Mouse (Mus musculus) hindbrain, embryonic 10.5 days (tissue): ENCODE measurements around the gene Fcrlb. TPM values are rescaled to one million over a fixed set of nuclear protein-coding genes. Genes with fewer than 3 reads are reported as not detected.

Source experiments
- DNase-seq: peaks from one replicate; pipeline ENCODE4 v3.0.0-alpha.2; 2017; ENCODE audit warnings: low spot score
- H3K27ac ChIP-seq: fragments of 300-500 bp; sonication (generic); 2 replicates; pipeline ENCODE4 v1.5.1; 2016; ENCODE audit warnings: mild to moderate bottlenecking, moderate library complexity
- H3K27me3 ChIP-seq: fragments of 300-500 bp; sonication (generic); 2 replicates; pipeline ENCODE4 v1.6.1; 2016; ENCODE audit warnings: mild to moderate bottlenecking; ENCODE audit not compliant: poor library complexity, insufficient read depth, severe bottlenecking
- H3K36me3 ChIP-seq: fragments of 300-500 bp; sonication (generic); 2 replicates; pipeline ENCODE4 v1.6.1; 2016; ENCODE audit warnings: mild to moderate bottlenecking, moderate library complexity
- H3K4me1 ChIP-seq: fragments of 300-500 bp; sonication (generic); replicated peaks from 2 replicates; pipeline ENCODE4 v1.6.1; 2016; ENCODE audit warnings: mild to moderate bottlenecking
- H3K4me3 ChIP-seq: fragments of 300-500 bp; sonication (generic); 2 replicates; pipeline ENCODE4 v1.5.1; 2016; ENCODE audit warnings: mild to moderate bottlenecking, moderate library complexity
- H3K9me3 ChIP-seq: fragments of 300-500 bp; sonication (generic); 2 replicates; pipeline ENCODE4 v1.6.1; 2016; ENCODE audit warnings: mild to moderate bottlenecking, moderate library complexity
- WGBS: fragments of 180-500 bp; shearing (Covaris S2); methylation state at CpG from one replicate; pipeline ENCODE4 v1.1.7; 2016; 5-methylcytosine and 5-hydroxymethylcytosine counted together
- polyA plus RNA-seq: library from polyadenylated mRNA; unstranded; fragments of >200 nt; fragmentation: Nextera tagmentation; extraction: Ambion mirVana; gene quantifications from 2 replicates; pipeline ENCODE4 v1.2.1, GENCODE M21; 2016

Gene Fcrlb
- polyA plus RNA-seq, 1 experiment from 2014 or later: not detected

DNA sequence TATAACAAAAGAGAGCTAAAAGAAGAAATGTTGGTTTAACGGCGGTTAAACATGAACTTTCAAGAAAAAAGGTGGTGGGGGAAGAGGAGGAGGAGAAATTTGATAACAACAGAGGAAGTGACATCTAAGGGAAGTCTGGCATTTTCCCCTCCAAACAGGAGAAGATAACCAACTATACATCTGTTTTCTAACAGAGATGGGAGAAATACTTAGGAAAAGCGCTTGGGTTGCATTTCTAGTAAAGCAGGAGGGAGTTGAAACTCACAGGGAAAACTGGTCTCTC, 50.4 kb downstream of the Fcrlb start:
- no peak overlapping the region for H3K27ac ChIP-seq
- 77% methylated on average over 3 of the region's 3 CpGs for WGBS
- no peak for DNase-seq

DNA sequence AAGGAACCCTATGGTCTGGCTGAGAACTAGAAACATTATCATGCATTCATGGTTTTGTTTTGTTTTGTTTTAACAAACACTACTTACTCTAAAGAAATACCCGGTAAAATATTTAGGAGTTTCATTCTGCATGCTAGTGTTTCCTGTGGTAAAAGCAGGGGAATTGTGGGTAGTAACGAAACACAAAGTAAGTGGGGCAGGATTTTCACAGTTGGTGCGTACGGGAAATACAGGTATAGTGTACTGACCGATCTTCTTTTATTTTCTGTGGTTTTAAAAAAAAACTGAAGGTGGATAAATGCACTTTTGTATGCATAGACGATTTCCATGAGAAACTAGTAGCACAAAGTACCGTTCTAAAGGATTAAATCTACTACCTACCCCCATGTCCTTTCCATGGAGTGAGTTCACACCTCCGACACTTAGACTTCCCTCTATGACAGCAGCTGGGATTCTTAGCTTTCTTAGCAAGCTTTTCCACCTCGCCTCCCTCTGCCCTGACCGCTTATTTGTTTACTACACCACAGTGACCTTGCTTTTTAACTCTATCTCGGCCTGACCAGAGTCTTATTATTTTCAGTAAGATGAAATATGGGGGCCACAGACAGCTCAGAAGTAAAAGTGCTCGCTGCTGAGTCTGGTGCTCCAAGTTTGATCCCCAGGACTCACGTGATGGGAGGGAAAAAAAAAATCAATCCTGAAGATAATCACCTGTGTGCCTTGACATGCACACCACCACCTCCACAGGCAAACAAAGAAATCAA, 50.9 kb downstream of the Fcrlb start:
- no peak for DNase-seq
- Histone ChIP-seq H3K9me3 (no peaks in the 10 kb centered on the region), H3K27ac (no peak overlapping the region), H3K27me3 (no peaks in the 10 kb centered on the region), H3K36me3 (no peaks in the 10 kb centered on the region), H3K4me3 (no peak overlapping the region), H3K4me1 (peaks cover 7% of the 10 kb centered on the region)
- WGBS: 85% methylated on average over 13 of the region's 13 CpGs

More for the DNA sequence above, 50.4 kb downstream of the Fcrlb start:
- Histone ChIP-seq H3K9me3 (no peaks in the 10 kb centered on the region), H3K36me3 (no peaks in the 10 kb centered on the region), H3K4me3 (no peak overlapping the region), H3K4me1 (peaks cover 10% of the 10 kb centered on the region), H3K27me3 (no peaks in the 10 kb centered on the region)

DNA sequence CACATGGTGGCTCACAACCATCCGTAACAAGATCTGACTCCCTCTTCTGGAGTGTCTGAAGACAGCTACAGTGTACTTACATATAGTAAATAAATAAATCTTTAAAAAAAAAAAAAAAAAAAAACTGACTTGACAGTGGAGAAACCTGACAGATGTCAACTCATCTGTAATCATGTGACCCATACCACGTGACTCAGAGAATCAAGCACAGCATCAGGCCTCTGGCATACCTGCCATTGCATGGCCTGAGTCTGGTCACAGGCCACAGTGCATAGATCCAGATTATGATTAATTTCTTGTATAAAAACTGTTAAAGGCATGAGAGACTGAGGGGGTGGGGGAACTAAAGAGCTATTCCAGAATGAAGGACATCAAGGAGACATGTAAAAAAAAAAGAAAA, 53.9 kb downstream of the Fcrlb start:
- DNase-seq: no peak
- 90% methylated on average over 2 of the region's 2 CpGs for WGBS
- no peaks in the 10 kb centered on the region for H3K9me3 ChIP-seq
- H3K4me1 ChIP-seq: no peaks in the 10 kb centered on the region
- H3K36me3 ChIP-seq: no peaks in the 10 kb centered on the region
- no peak overlapping the region for H3K27ac ChIP-seq
- H3K27me3 ChIP-seq: no peaks in the 10 kb centered on the region
- H3K4me3 ChIP-seq: no peak overlapping the region

- WGBS: 87% methylated on average over 2 of the region's 2 CpGs
- H3K4me1 ChIP-seq: no peaks in the 10 kb centered on the region
- H3K4me3 ChIP-seq: no peak overlapping the region
- no peak overlapping the region for H3K27ac ChIP-seq
- no peaks in the 10 kb centered on the region for H3K27me3 ChIP-seq
- H3K9me3 ChIP-seq: no peaks in the 10 kb centered on the region
- DNase-seq: no peak
- no peaks in the 10 kb centered on the region for H3K36me3 ChIP-seq
Observed at GRCm38 (mm10) chr1:170857369-170857768, 55.4 kb downstream of the Fcrlb start.

Other genes starting within 250 kb of the Fcrlb start
- gene Atf6, start 45.2 kb downstream of the Fcrlb start, polyA plus RNA-seq: 7.7 and 8.0 TPM in 2 replicates
- gene Gm26620, start 27.9 kb downstream of the Fcrlb start, polyA plus RNA-seq: 0.41 TPM in 1 of 2 replicates, not detected in the other
- gene Dusp12, start 27.4 kb downstream of the Fcrlb start, polyA plus RNA-seq: 28.4 and 34.0 TPM in 2 replicates
- gene Fcrla, start 14.6 kb upstream of the Fcrlb start, polyA plus RNA-seq: not detected in 2 replicates
- 0.26 TPM in 1 of 2 replicates, not detected in the other for gene Fcgr2b, start 63.6 kb upstream of the Fcrlb start, polyA plus RNA-seq
- gene Fcgr4, start 106.0 kb upstream of the Fcrlb start, polyA plus RNA-seq: 0.30 and 0.64 TPM in 2 replicates
- gene Fcgr3, start 152.0 kb upstream of the Fcrlb start, polyA plus RNA-seq: 4.7 and 7.6 TPM in 2 replicates
- gene Cfap126, start 201.0 kb upstream of the Fcrlb start, polyA plus RNA-seq: 5.4 and 13.0 TPM in 2 replicates
- gene Sdhc, start 237.7 kb upstream of the Fcrlb start, polyA plus RNA-seq: 295 and 301 TPM in 2 replicates
- gene Mpz, start 237.8 kb upstream of the Fcrlb start, polyA plus RNA-seq: 1.3 and 1.6 TPM in 2 replicates